Mouse (Mus musculus): ENCODE data around the gene Prdm16.

The Prdm16 gene

GRCm38 (mm10) chr4:154558041-154558440 is 78.6 kb downstream of the Prdm16 start:
- DNase-seq (ENCODE audit: low spot score in 2 of 2) = no peak

- no peak for DNase-seq (ENCODE audit: low spot score in 2 of 2)
Measured at GRCm38 (mm10) chr4:154557168-154557567, 79.5 kb downstream of the Prdm16 start.

GRCm38 (mm10) chr4:154556418-154556817 is 80.3 kb downstream of the Prdm16 start:
- DNase-seq (ENCODE audit: low spot score in 2 of 2) = no peak

GRCm38 (mm10) chr4:154549961-154550393 is 86.7 kb downstream of the Prdm16 start:
- no peak for DNase-seq (ENCODE audit: low spot score in 2 of 2)

- DNase-seq (ENCODE audit: low spot score in 2 of 2) = no peak
Measured at GRCm38 (mm10) chr4:154549497-154549896, 87.2 kb downstream of the Prdm16 start.

- DNase-seq (ENCODE audit: low spot score in 2 of 2) = no peak
Measured at GRCm38 (mm10) chr4:154547176-154547855, 89.4 kb downstream of the Prdm16 start.

- no peak for DNase-seq (ENCODE audit: low spot score in 2 of 2)
Measured at GRCm38 (mm10) chr4:154545296-154545695, 91.4 kb downstream of the Prdm16 start.

GRCm38 (mm10) chr4:154543921-154544320 is 92.8 kb downstream of the Prdm16 start:
- no peak for DNase-seq (ENCODE audit: low spot score in 2 of 2)

- DNase-seq (ENCODE audit: low spot score in 2 of 2) = no peak
Measured at GRCm38 (mm10) chr4:154543128-154543527, 93.5 kb downstream of the Prdm16 start.

- DNase-seq (ENCODE audit: low spot score in 2 of 2) = no peak
Measured at GRCm38 (mm10) chr4:154542568-154542967, 94.1 kb downstream of the Prdm16 start.

- DNase-seq (ENCODE audit: low spot score in 2 of 2) = no peak
Measured at GRCm38 (mm10) chr4:154541632-154542276, 94.9 kb downstream of the Prdm16 start.

GRCm38 (mm10) chr4:154540671-154541070 is 96.0 kb downstream of the Prdm16 start:
- no peak for DNase-seq (ENCODE audit: low spot score in 2 of 2)

GRCm38 (mm10) chr4:154539703-154540102 is 97.0 kb downstream of the Prdm16 start:
- DNase-seq (ENCODE audit: low spot score in 2 of 2) = no peak

- DNase-seq (ENCODE audit: low spot score in 2 of 2) = no peak
Measured at GRCm38 (mm10) chr4:154538727-154539126, 97.9 kb downstream of the Prdm16 start.

GRCm38 (mm10) chr4:154536110-154536509 is 100.6 kb downstream of the Prdm16 start:
- DNase-seq (ENCODE audit: low spot score in 2 of 2) = no peak

- DNase-seq (ENCODE audit: low spot score in 2 of 2) = no peak
Measured at GRCm38 (mm10) chr4:154531368-154531767, 105.3 kb downstream of the Prdm16 start.

GRCm38 (mm10) chr4:154530336-154530735 is 106.3 kb downstream of the Prdm16 start:
- DNase-seq (ENCODE audit: low spot score in 2 of 2) = no peak

GRCm38 (mm10) chr4:154527506-154527905 is 109.2 kb downstream of the Prdm16 start:
- DNase-seq (ENCODE audit: low spot score in 2 of 2) = peak in 1 of 2 experiments; percentile 22

- DNase-seq (ENCODE audit: low spot score in 2 of 2) = no peak
Measured at GRCm38 (mm10) chr4:154526351-154526786, 110.3 kb downstream of the Prdm16 start.

- no peak for DNase-seq (ENCODE audit: low spot score in 2 of 2)
Measured at GRCm38 (mm10) chr4:154523898-154524297, 112.8 kb downstream of the Prdm16 start.

GRCm38 (mm10) chr4:154521881-154522676 is 114.6 kb downstream of the Prdm16 start:
- DNase-seq (ENCODE audit: low spot score in 2 of 2) = no peak

- no peak for DNase-seq (ENCODE audit: low spot score in 2 of 2)
Measured at GRCm38 (mm10) chr4:154519470-154520037, 117.1 kb downstream of the Prdm16 start.
